Mouse (Mus musculus) MEL (cell line): ENCODE data around the gene Ubfd1. TPM values are rescaled to one million over a fixed set of nuclear protein-coding genes. Genes with fewer than 3 reads are reported as not detected.

Experiments used
- DNase-seq: peaks from one replicate; pipeline ENCODE4 v3.0.0; 2011; ENCODE audit warnings: low read depth, low spot score
- H3K27ac ChIP-seq: 2 replicates; pipeline ENCODE4 v1.5.1; 2012; ENCODE audit warnings: low read depth, mild to moderate bottlenecking, control low read depth, low read length, moderate library complexity; ENCODE audit not compliant: control insufficient read depth
- H3K27me3 ChIP-seq, 2 experiments: fragments of 150-350 bp in 1 of 2; sonication (generic) in 1 of 2; 2 replicates each; pipeline ENCODE4 v1.6.1; 2012; ENCODE audit warnings: low read length in 2 of 2, mild to moderate bottlenecking in 2 of 2, improper control_type of control experiment in 1 of 2, moderate library complexity in 1 of 2; ENCODE audit not compliant: insufficient read depth in 2 of 2, control insufficient read depth in 1 of 2
- H3K36me3 ChIP-seq, 2 experiments: 2 replicates each; pipeline ENCODE4 v1.6.1; 2012 to 2014; ENCODE audit warnings: low read length in 2 of 2, improper control_type of control experiment in 1 of 2, inconsistent platforms in 1 of 2, mild to moderate bottlenecking in 1 of 2; ENCODE audit not compliant: insufficient read depth in 2 of 2, control insufficient read depth in 1 of 2
- H3K4me1 ChIP-seq, 2 experiments: fragments of 150-350 bp in 1 of 2; sonication (generic) in 1 of 2; 2 replicates each; pipeline ENCODE4 v1.6.1; 2012; ENCODE audit warnings: low read length in 2 of 2, improper control_type of control experiment in 1 of 2, mild to moderate bottlenecking in 1 of 2; ENCODE audit not compliant: insufficient read depth in 2 of 2, control insufficient read depth in 1 of 2
- H3K4me3 ChIP-seq, 2 experiments: fragments of 150-350 bp in 1 of 2; sonication (generic) in 1 of 2; 2 replicates each; pipeline ENCODE4 v1.5.1; 2012; ENCODE audit warnings: low read depth in 2 of 2, low read length in 2 of 2, mild to moderate bottlenecking in 2 of 2, moderate library complexity in 2 of 2, control low read depth in 1 of 2, improper control_type of control experiment in 1 of 2; ENCODE audit not compliant: control insufficient read depth in 1 of 2, insufficient read depth in 1 of 2
- H3K79me2 ChIP-seq: 2 replicates; pipeline ENCODE4 v1.6.1; 2012; ENCODE audit warnings: mild to moderate bottlenecking, low read length, moderate library complexity; ENCODE audit not compliant: control insufficient read depth, poor library complexity, insufficient read depth
- H3K9ac ChIP-seq: 2 replicates; pipeline ENCODE4 v1.6.1; 2012; ENCODE audit warnings: low read depth, mild to moderate bottlenecking, control low read depth, low read length, moderate library complexity; ENCODE audit not compliant: control insufficient read depth, poor library complexity, severe bottlenecking
- H3K9me3 ChIP-seq: fragments of 150-350 bp; sonication (generic); replicated peaks from 2 replicates; pipeline ENCODE4 v1.6.1; 2012; ENCODE audit warnings: mild to moderate bottlenecking, low read length, improper control_type of control experiment, moderate library complexity; ENCODE audit not compliant: insufficient read depth
- CHD1 ChIP-seq: IDR thresholded peaks from 2 replicates; pipeline ENCODE4 v1.6.1; 2012; ENCODE audit warnings: low read depth, mild to moderate bottlenecking, inconsistent platforms, low read length, improper control_type of control experiment
- CHD2 ChIP-seq: IDR thresholded peaks from 2 replicates; pipeline ENCODE4 v1.6.1; 2011; ENCODE audit warnings: low read length, improper control_type of control experiment
- CTCF ChIP-seq, 3 experiments: IDR thresholded peaks in 2 of 3; conservative IDR thresholded peaks in 1 of 3; 2 replicates each; pipeline ENCODE4 v1.5.1; 2011 to 2012; ENCODE audit warnings: low read length in 3 of 3, low read depth in 2 of 3, mild to moderate bottlenecking in 2 of 3, improper control_type of control experiment in 1 of 3, inconsistent platforms in 1 of 3, mixed read lengths in 1 of 3, moderate library complexity in 1 of 3; ENCODE audit not compliant: control insufficient read depth in 1 of 3, insufficient read depth in 1 of 3, poor library complexity in 1 of 3, severe bottlenecking in 1 of 3
- ELF1 ChIP-seq: IDR thresholded peaks from 2 replicates; pipeline ENCODE4 v1.6.1; 2014; ENCODE audit warnings: low read depth, mild to moderate bottlenecking, inconsistent platforms, low read length, improper control_type of control experiment, moderate library complexity
- EP300 ChIP-seq, 2 experiments: IDR thresholded peaks; 2 replicates each; pipeline ENCODE4 v1.6.1; 2011; ENCODE audit warnings: improper control_type of control experiment in 2 of 2, low read length in 2 of 2, low read depth in 1 of 2, mild to moderate bottlenecking in 1 of 2
- ETS1 ChIP-seq: IDR thresholded peaks from 2 replicates; pipeline ENCODE4 v1.6.1; 2012; ENCODE audit warnings: low read depth, mild to moderate bottlenecking, inconsistent platforms, low read length, improper control_type of control experiment, moderate library complexity
- HCFC1 ChIP-seq: IDR thresholded peaks from 2 replicates; pipeline ENCODE4 v1.6.1; 2012; ENCODE audit warnings: low read depth, mild to moderate bottlenecking, inconsistent platforms, low read length, improper control_type of control experiment, moderate library complexity
- JUND ChIP-seq: IDR thresholded peaks from 2 replicates; pipeline ENCODE4 v1.6.1; 2011; ENCODE audit warnings: low read depth, mild to moderate bottlenecking, improper control_type of control experiment, low read length
- KAT2A ChIP-seq: conservative IDR thresholded peaks from 2 replicates; pipeline ENCODE4 v1.6.1; 2012; ENCODE audit warnings: low read depth, low read length, improper control_type of control experiment, inconsistent platforms
- MAX ChIP-seq: IDR thresholded peaks from 2 replicates; pipeline ENCODE4 v1.6.1; 2011; ENCODE audit warnings: low read length, improper control_type of control experiment
- MAZ ChIP-seq: IDR thresholded peaks from 2 replicates; pipeline ENCODE4 v1.6.1; 2012; ENCODE audit warnings: low read depth, mild to moderate bottlenecking, inconsistent platforms, low read length, improper control_type of control experiment
- MXI1 ChIP-seq: IDR thresholded peaks from 2 replicates; pipeline ENCODE4 v1.6.1; 2011; ENCODE audit warnings: mild to moderate bottlenecking, low read depth, low read length, improper control_type of control experiment
- POLR2A ChIP-seq, 2 experiments: IDR thresholded peaks; 2 replicates each; pipeline ENCODE4 v1.6.1; 2011 to 2012; ENCODE audit warnings: low read length in 2 of 2, mild to moderate bottlenecking in 2 of 2, control low read depth in 1 of 2, improper control_type of control experiment in 1 of 2, low read depth in 1 of 2, moderate library complexity in 1 of 2; ENCODE audit not compliant: control insufficient read depth in 1 of 2, insufficient read depth in 1 of 2, poor library complexity in 1 of 2
- POLR2AphosphoS2 ChIP-seq: IDR thresholded peaks from 2 replicates; pipeline ENCODE4 v1.6.1; 2011; ENCODE audit warnings: low read length, improper control_type of control experiment
- RAD21 ChIP-seq: IDR thresholded peaks from 2 replicates; pipeline ENCODE4 v1.6.1; 2011; ENCODE audit warnings: mild to moderate bottlenecking, low read depth, low read length, improper control_type of control experiment
- SIN3A ChIP-seq: IDR thresholded peaks from 2 replicates; pipeline ENCODE4 v1.6.1; 2012; ENCODE audit warnings: low read length, improper control_type of control experiment, inconsistent platforms
- SMC3 ChIP-seq: IDR thresholded peaks from 2 replicates; pipeline ENCODE4 v1.6.1; 2011; ENCODE audit warnings: low read depth, low read length, improper control_type of control experiment
- TAL1 ChIP-seq: IDR thresholded peaks from 2 replicates; pipeline ENCODE4 v1.6.1; 2012; ENCODE audit warnings: mild to moderate bottlenecking, inconsistent platforms, low read length, moderate library complexity, mixed read lengths
- TBP ChIP-seq: IDR thresholded peaks from 2 replicates; pipeline ENCODE4 v1.8.0; 2011; ENCODE audit warnings: low read depth, low read length, improper control_type of control experiment
- USF2 ChIP-seq, 2 experiments: IDR thresholded peaks; 2 replicates each; pipeline ENCODE4 v1.6.1; 2011 to 2012; ENCODE audit warnings: improper control_type of control experiment in 2 of 2, low read length in 2 of 2, borderline replicate concordance in 1 of 2, inconsistent platforms in 1 of 2, low read depth in 1 of 2, mild to moderate bottlenecking in 1 of 2; ENCODE audit not compliant: insufficient read depth in 1 of 2
- ZC3H11A ChIP-seq: IDR thresholded peaks from 2 replicates; pipeline ENCODE4 v1.6.1; 2012; ENCODE audit warnings: low read depth, mild to moderate bottlenecking, inconsistent platforms, low read length, improper control_type of control experiment
- polyA plus RNA-seq, 2 experiments: library from polyadenylated mRNA; stranded (reverse) in 1 of 2; unstranded in 1 of 2; fragments of >175 nt in 1 of 2; fragments of >200 nt in 1 of 2; gene quantifications; 2 replicates each; pipeline versions ENCODE4 v1.2.1 to v1.2.4; 2012; ENCODE audit warnings: low replicate concordance in 2 of 2, low read depth in 1 of 2; ENCODE audit not compliant: insufficient read length in 2 of 2, insufficient read depth in 1 of 2, missing spikeins in 1 of 2
- total RNA-seq: library from RNA; depleted of rRNA; stranded (reverse); fragments of 300-350 nt; gene quantifications from 2 replicates; pipeline ENCODE4 v1.2.3, GENCODE M21; 2012

Gene Ubfd1
- total and polyA plus RNA-seq, 3 experiments: 31.2 to 33.8 TPM; not detected in 1

DNA sequence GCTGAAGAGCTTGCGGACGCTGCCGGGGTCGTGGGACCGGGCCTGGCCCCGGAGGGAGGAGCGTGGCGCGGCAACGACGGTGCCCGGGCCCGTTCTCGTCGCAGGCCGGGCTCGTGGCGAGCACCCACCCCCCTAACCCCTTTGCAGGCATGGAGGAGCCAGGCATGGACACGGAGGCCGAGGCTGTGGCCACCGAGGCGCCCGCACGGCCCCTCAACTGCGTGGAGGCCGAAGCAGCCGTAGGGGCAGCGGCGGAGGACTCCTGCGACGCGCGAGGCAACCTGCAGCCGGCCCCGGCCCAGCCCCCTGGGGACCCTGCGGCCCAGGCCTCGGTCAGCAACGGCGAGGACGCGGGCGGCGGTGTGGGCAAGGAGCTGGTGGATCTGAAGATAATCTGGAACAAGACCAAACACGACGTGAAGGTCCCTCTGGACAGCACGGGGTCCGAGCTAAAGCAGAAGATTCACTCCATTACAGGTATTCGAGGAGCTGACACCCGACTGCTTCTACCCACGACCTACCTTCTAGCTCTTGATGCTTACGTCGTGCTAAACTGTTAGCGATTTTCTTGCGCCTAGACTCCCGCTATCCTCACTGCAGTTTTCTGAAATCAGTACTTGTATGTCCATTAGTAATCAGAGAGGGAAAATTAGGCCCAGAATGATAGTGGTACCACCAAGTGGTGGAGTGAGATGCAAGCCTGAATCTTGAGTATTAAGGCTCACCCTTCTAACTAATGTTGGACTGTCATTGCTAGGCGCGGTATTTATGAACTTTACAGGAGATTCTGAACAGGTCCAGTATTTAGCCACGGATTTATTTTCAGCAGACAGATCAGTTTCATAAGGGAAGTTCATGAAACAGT lies 774 bp downstream of the Ubfd1 start:
- DNase-seq: peak; percentile 50
- Histone ChIP-seq H3K4me3 (peak overlapping the region; percentile 85 to 94), H3K27ac (peak overlapping the region; percentile 59), H3K27me3 (no peaks in the 10 kb centered on the region), H3K9me3 (no peaks in the 10 kb centered on the region), H3K4me1 (peaks cover 5 to 6% of the 10 kb centered on the region in 2 experiments), H3K36me3 (peaks cover 3 to 22% of the 10 kb centered on the region in 2 experiments; a peak in 2 of 4 replicates), H3K9ac (peak overlapping the region; percentile 93), H3K79me2 (peaks cover 32% of the 10 kb centered on the region)
- TF ChIP-seq CTCF (IDR thresholded peaks at IDR 0.05 in 2 of 3, conservative IDR thresholded peaks at IDR 0.05 in 1 of 3; ENCODE audit: control insufficient read depth in 1 of 3, insufficient read depth in 1 of 3, low read depth in 2 of 3, low read length in 3 of 3, poor library complexity in 1 of 3, severe bottlenecking in 1 of 3) (peak in 1 of 3 experiments; percentile 28; a peak in 2 of 6 replicates), POLR2AphosphoS2 (no peak), RAD21 (peak; percentile 13; the same call in 1 of the 2 replicates), HCFC1 (no peak), ZC3H11A (no peak), EP300 (IDR thresholded peaks at IDR 0.05; ENCODE audit: low read depth in 1 of 2, low read length in 2 of 2) (no peak), POLR2A (IDR thresholded peaks at IDR 0.05; ENCODE audit: control insufficient read depth in 1 of 2, insufficient read depth in 1 of 2, low read depth in 1 of 2, low read length in 2 of 2, poor library complexity in 1 of 2) (peak in 1 of 2 experiments; percentile 64; a peak in 1 of 4 replicates), USF2 (IDR thresholded peaks at IDR 0.05; ENCODE audit: borderline replicate concordance in 1 of 2, insufficient read depth in 1 of 2, low read depth in 1 of 2, low read length in 2 of 2) (no peak), MXI1 (no peak), TBP (no peak), MAZ (no peak), SIN3A (peak; percentile 38; the same call in 1 of the 2 replicates), SMC3 (0 out of 2 replicates have a peak, but pooled peaks have one; percentile 7), JUND (no peak)

GRCm38 (mm10) chr7:122074374-122074773 lies 7.4 kb downstream of the Ubfd1 start:
- Histone ChIP-seq H3K27me3 (no peaks in the 10 kb centered on the region), H3K9ac (no peak overlapping the region), H3K27ac (no peak overlapping the region), H3K4me3 (no peak overlapping the region), H3K79me2 (peaks cover 10% of the 10 kb centered on the region), H3K4me1 (no peaks in the 10 kb centered on the region), H3K36me3 (peaks cover 3 to 25% of the 10 kb centered on the region in 2 experiments; a peak in 3 of 4 replicates), H3K9me3 (no peaks in the 10 kb centered on the region)
- DNase-seq: no peak
- TF ChIP-seq TAL1: no peak
- TF ChIP-seq ELF1: no peak
- no peak for TF ChIP-seq MAX
- TF ChIP-seq POLR2AphosphoS2: no peak
- TF ChIP-seq CHD1: no peak
- no peak for TF ChIP-seq ETS1
- TF ChIP-seq ZC3H11A: no peak
- no peak for TF ChIP-seq CHD2
- TF ChIP-seq KAT2A: no peak
